Mouse (Mus musculus) kidney, adult 2 months (tissue): Measurements from ENCODE around the gene Enpp3. TPM values are rescaled to one million over a fixed set of nuclear protein-coding genes. Genes with fewer than 3 reads are reported as not detected.

Experiments
- DNase-seq: peaks from one replicate; pipeline ENCODE4 v3.0.0; 2021
- H3K27ac ChIP-seq: fragments of 200-500 bp; 2 replicates; pipeline ENCODE4 v1.5.1; 2012; ENCODE audit warnings: low read depth, low read length, control low read depth, inconsistent platforms; ENCODE audit not compliant: insufficient read depth
- H3K27me3 ChIP-seq: fragments of 200-500 bp; replicated peaks from 2 replicates; pipeline ENCODE4 v1.6.1; 2012; ENCODE audit warnings: mild to moderate bottlenecking, moderate library complexity, low read length, inconsistent platforms; ENCODE audit not compliant: control insufficient read depth, insufficient read depth
- H3K36me3 ChIP-seq: fragments of 200-500 bp; 2 replicates; pipeline ENCODE4 v1.6.1; 2012; ENCODE audit warnings: mild to moderate bottlenecking, moderate library complexity, low read length, inconsistent platforms; ENCODE audit not compliant: control insufficient read depth, insufficient read depth
- H3K4me1 ChIP-seq: fragments of 200-500 bp; 2 replicates; pipeline ENCODE4 v1.6.1; 2011; ENCODE audit warnings: low read length; ENCODE audit not compliant: control insufficient read depth, insufficient read depth
- H3K4me3 ChIP-seq: fragments of 200-500 bp; 2 replicates; pipeline ENCODE4 v1.5.1; 2011; ENCODE audit warnings: mild to moderate bottlenecking, low read depth, low read length, control low read depth; ENCODE audit not compliant: insufficient read depth
- CTCF ChIP-seq: fragments of 200-500 bp; conservative IDR thresholded peaks from 2 replicates; pipeline ENCODE4 v1.5.1; 2011; ENCODE audit warnings: low read depth, mild to moderate bottlenecking, control low read depth, low read length, moderate library complexity, mixed read lengths; ENCODE audit not compliant: insufficient read depth, insufficient read length
- POLR2A ChIP-seq: fragments of 200-500 bp; IDR thresholded peaks from one replicate; pipeline ENCODE4 v1.6.1; 2011; ENCODE audit warnings: low read depth, low read length, control low read depth
- WGBS: fragments of 180-500 bp; shearing (Covaris S2); methylation state at CpG from one replicate; pipeline ENCODE4 v1.1.7; 2018; 5-methylcytosine and 5-hydroxymethylcytosine counted together
- polyA plus RNA-seq: library from polyadenylated mRNA; depleted of rRNA; stranded (reverse); fragments of >200 nt; gene quantifications from 2 replicates; pipeline ENCODE4 v1.2.3, GENCODE M21; 2012; rRNA removed

Gene Enpp3
- polyA plus RNA-seq, 1 experiment = 30.1 TPM

DNA sequence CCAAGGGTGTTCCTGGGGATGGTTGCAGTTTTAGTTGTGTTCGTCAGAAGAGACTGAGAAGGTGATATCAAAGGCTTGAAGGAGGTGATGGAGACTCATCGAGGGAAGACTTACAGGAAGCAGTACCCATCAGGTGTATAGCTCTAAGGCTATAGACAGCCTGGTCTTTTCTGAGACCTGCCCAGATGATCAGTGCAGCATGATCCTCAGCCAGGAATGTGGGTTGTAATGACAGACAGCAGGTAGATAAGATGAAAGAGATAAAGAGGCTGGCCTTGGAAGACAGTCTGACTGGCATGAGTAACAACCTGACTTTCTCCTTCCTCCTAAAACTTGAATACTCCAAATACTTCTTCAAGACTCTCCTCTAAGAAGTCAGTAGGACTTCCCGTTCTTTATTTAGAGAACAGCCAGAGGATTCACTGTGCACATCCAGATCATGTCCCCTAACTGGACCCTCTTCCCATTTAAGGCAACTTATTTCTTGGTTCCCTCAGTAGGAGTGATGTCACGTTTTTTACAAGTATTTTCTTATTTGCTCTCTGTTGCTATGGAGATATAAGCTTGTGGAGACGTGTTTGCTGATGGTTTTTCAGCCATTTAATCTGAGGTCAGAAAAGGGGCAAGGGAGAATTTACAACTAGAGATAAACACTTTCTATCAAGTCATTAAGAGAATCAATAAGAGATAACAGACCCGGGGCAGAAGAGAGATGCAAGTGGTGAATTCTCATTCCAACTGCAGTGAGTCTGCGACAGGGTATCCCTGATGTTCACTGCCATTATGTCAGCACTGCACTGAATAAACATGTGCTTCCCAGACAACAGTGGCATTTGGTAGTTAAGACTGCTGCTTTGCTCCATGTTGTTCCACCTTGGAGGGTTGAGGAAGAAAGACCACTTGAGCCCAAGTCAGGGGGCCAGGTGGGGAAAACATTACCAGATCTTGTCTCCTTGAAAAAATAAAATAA is 101.1 kb downstream of the Enpp3 start:
- WGBS = 74% methylated on average over 7 of the region's 7 CpGs
- TF ChIP-seq POLR2A = no peak
- TF ChIP-seq CTCF = no peak
- Histone ChIP-seq H3K27me3 (no peaks in the 10 kb centered on the region), H3K27ac (no peak overlapping the region), H3K36me3 (no peaks in the 10 kb centered on the region), H3K4me1 (no peaks in the 10 kb centered on the region), H3K4me3 (no peak overlapping the region)
- DNase-seq = no peak

DNA sequence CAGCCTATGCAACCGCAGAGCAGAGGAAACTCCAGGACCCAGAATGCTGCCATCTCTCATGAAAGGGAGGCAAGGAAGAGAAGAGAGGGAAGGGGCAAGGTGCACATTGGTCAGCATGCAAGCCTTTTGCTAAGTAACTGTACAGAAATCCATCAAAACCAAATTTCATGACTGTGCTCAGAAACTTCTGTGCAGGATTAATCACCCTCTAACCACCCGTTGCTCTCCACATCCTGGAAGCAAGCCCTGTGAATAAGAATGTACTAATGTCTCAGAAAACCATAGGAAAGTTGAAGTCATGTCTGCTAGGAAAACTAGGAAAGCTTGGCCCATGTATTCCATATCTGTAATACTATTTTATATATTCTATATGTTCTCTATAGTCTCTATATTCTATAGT is 103.5 kb downstream of the Enpp3 start:
- WGBS = 57% methylated on average over 2 of the region's 2 CpGs
- DNase-seq = no peak
- no peaks in the 10 kb centered on the region for H3K27me3 ChIP-seq
- no peaks in the 10 kb centered on the region for H3K36me3 ChIP-seq
- H3K4me1 ChIP-seq = no peaks in the 10 kb centered on the region
- H3K27ac ChIP-seq = no peak overlapping the region
- TF ChIP-seq POLR2A (no peak), CTCF (no peak)
- H3K4me3 ChIP-seq = no peak overlapping the region

DNA sequence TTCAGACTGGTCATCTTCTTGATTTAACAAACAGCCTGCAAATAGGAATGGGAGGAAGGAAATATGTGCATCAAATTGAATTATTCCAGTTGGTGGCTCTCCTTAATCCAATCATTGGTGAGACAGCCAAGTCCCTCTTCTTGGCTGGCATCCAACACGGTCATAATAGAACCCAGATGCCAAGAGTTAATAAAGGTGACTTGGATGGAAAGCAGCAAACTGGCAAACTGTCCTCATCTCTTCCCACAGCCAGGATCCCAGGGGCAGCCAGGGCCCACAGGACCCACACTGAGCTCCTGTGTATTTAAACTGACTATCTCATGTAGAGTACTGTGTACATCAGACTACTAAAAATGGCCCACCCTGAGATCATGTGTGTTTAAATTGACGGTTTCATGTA is 104.2 kb downstream of the Enpp3 start:
- DNase-seq = no peak
- Histone ChIP-seq H3K27ac (no peak overlapping the region), H3K27me3 (no peaks in the 10 kb centered on the region), H3K36me3 (no peaks in the 10 kb centered on the region), H3K4me1 (no peaks in the 10 kb centered on the region), H3K4me3 (no peak overlapping the region)
- TF ChIP-seq POLR2A (no peak), CTCF (no peak)
- 85% methylated on average over 2 of the region's 2 CpGs for WGBS

DNA sequence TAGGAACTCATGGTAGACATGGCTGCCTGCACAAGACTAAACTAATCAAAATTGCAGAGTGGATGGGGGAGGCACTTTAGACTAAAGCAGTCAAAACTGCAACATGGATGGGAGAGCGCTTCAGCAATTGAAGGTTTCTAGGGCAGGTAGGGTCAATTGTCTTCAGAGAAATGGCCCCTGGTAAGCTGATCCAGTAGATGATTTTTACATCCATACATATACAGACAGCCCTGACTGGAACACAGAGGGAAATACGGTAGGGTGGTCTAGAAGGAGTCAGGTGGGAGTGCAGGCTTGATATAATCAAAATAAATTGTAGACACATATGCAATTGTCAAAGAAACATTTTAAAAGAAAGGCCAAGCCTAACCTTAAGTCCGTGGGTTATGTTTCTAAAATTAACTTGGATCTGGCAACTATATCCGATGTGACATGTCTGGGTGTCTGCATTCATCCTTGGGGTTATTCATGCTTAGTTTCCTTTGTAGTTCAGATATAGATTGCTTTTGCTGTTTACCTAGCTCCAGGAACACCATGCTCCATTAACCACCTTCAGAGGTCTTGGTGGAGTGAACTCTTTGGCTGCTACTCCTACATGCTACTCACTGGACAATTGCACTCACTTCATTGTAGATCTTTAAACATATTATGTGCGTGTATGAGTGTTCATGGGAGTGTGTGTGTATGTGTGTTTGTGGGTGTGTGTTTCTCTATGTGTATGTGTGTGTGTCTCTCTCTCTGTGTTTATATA is 107.4 kb downstream of the Enpp3 start:
- Histone ChIP-seq H3K27ac (no peak overlapping the region), H3K27me3 (no peaks in the 10 kb centered on the region), H3K4me3 (no peak overlapping the region), H3K36me3 (no peaks in the 10 kb centered on the region), H3K4me1 (no peaks in the 10 kb centered on the region)
- 58% methylated on average over 5 of the region's 5 CpGs for WGBS
- DNase-seq = no peak
- TF ChIP-seq CTCF (no peak), POLR2A (no peak)

DNA sequence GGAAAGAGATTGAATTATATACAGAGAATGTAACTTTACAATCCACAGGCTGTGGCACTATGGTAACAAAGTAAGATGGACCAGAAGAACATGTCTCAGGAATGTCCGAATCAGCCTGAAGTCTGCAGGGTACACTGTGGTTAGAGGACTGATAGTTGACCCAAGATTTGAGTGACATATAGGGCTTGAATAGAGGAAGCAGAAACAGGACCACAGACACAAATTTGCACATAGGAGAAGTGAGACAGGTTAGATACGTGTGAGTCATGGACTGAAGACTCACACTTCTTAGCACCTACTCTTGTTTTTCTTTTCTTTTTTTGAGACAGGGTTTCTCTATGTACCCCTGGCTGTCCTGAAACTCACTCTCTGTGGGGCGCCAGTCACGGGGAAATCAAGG is 115.1 kb downstream of the Enpp3 start:
- Histone ChIP-seq H3K27ac (no peak overlapping the region), H3K36me3 (no peaks in the 10 kb centered on the region), H3K4me1 (no peaks in the 10 kb centered on the region), H3K4me3 (no peak overlapping the region), H3K27me3 (no peaks in the 10 kb centered on the region)
- 94% methylated on average over 4 of the region's 4 CpGs for WGBS
- no peak for TF ChIP-seq POLR2A
- TF ChIP-seq CTCF = no peak
- no peak for DNase-seq

DNA sequence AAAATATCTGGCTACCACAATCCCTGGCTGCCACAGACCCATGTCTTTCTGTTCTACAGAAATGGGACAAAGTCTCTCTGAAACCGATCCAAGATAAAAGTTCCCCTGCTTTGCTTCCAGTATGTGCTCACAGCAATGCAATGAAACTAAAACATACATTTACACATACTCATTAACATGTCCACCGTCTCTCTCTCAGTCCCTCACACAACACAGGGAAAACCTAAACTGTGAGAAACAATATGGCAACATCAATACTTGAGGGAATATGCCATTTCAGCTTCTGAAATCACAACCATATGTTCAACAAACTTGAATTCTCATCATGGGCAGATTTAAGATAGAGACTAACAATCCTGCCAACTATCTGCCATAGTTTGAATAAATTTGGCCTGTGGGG is 117.4 kb downstream of the Enpp3 start:
- TF ChIP-seq POLR2A (no peak), CTCF (no peak)

More for the DNA sequence above, 117.4 kb downstream of the Enpp3 start:
- Histone ChIP-seq H3K4me1 (no peaks in the 10 kb centered on the region), H3K27ac (no peak overlapping the region), H3K27me3 (no peaks in the 10 kb centered on the region), H3K4me3 (no peak overlapping the region), H3K36me3 (no peaks in the 10 kb centered on the region)
- DNase-seq = no peak
- WGBS = 69% methylated on average over 2 of the region's 2 CpGs

Other genes starting within 250 kb of the Enpp3 start
- 115 and 153 TPM in 2 replicates for gene Ccn2, start 247.4 kb downstream of the Enpp3 start, polyA plus RNA-seq
- gene Enpp1, start 130.7 kb downstream of the Enpp3 start, polyA plus RNA-seq = 8.5 TPM in 2 replicates
- gene Med23, start 27.2 kb upstream of the Enpp3 start, polyA plus RNA-seq = 14.2 and 15.8 TPM in 2 replicates
- gene Arg1, start 84.7 kb upstream of the Enpp3 start, polyA plus RNA-seq = 0.06 and 0.08 TPM in 2 replicates